Mouse (Mus musculus): Measurements from ENCODE around the gene Col24a1. TPM values are rescaled to one million over a fixed set of nuclear protein-coding genes. Genes with fewer than 3 reads are reported as not detected.

Gene Col24a1
- total and polyA plus RNA-seq, 2 experiments from 2014 or later: 0.57 to 0.75 TPM

DNA sequence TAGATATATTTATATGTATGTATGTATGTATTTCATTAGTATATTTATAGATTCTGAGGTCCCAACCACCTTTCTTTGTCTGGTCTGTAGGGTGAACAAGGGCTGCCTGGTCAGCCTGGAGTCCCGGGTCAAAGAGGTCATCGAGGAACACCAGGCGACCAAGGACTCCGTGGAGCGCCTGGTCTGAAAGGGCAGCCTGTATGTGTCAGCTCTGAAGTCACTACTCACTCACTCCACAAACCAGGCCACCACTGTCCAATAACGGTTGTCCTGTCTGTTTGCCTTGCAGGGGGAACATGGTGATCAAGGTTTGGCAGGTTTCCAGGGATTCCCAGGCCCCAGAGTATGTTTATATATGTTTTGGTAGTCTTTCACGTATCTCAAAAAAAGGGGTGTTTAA is 216.3 kb downstream of the Col24a1 start:
- Histone ChIP-seq H3K27me3 (ENCODE audit: control insufficient read depth, insufficient read depth, low read length) (no peaks in the 10 kb centered on the region), H3K4me3 (ENCODE audit: low read depth, low read length) (no peak overlapping the region), H3K4me1 (ENCODE audit: control insufficient read depth, insufficient read depth) (no peaks in the 10 kb centered on the region), H3K9me3 (replicated peaks; ENCODE audit: control insufficient read depth, low read length) (no peaks in the 10 kb centered on the region), H3K27ac (ENCODE audit: low read depth) (no peak overlapping the region), H3K4me2 (ENCODE audit: low read depth, low read length) (no peak overlapping the region), H3K9ac (replicated peaks; ENCODE audit: low read depth, low read length) (no peak overlapping the region), H3K36me3 (replicated peaks; ENCODE audit: control insufficient read depth, insufficient read depth, low read length) (no peaks in the 10 kb centered on the region)
- DNase-seq (ENCODE audit: low spot score): no peak
- no peak for ATAC-seq (ENCODE audit: insufficient read depth, low read depth)
- WGBS: 73% methylated on average over 7 of the region's 7 CpGs
- TF ChIP-seq EP300 (IDR thresholded peaks at IDR 0.05; ENCODE audit: low read depth) (no peak), CTCF (IDR thresholded peaks at IDR 0.05; ENCODE audit: low read depth) (no peak)

GRCm38 (mm10) chr3:145514197-145514596 is 221.9 kb downstream of the Col24a1 start:
- no peak overlapping the region for H3K4me2 ChIP-seq (ENCODE audit: low read depth, low read length)
- 61% methylated on average over 5 of the region's 5 CpGs for WGBS
- H3K27me3 ChIP-seq (ENCODE audit: control insufficient read depth, insufficient read depth, low read length): no peaks in the 10 kb centered on the region
- no peak overlapping the region for H3K9ac ChIP-seq (replicated peaks; ENCODE audit: low read depth, low read length)
- no peak overlapping the region for H3K4me3 ChIP-seq (ENCODE audit: low read depth, low read length)
- no peaks in the 10 kb centered on the region for H3K4me1 ChIP-seq (ENCODE audit: control insufficient read depth, insufficient read depth)
- peak; percentile 6 for DNase-seq (ENCODE audit: low spot score)
- H3K36me3 ChIP-seq (replicated peaks; ENCODE audit: control insufficient read depth, insufficient read depth, low read length): no peaks in the 10 kb centered on the region
- TF ChIP-seq EP300 (IDR thresholded peaks at IDR 0.05; ENCODE audit: low read depth) (no peak), CTCF (IDR thresholded peaks at IDR 0.05; ENCODE audit: low read depth) (no peak)
- ATAC-seq (ENCODE audit: insufficient read depth, low read depth): no peak
- no peak overlapping the region for H3K27ac ChIP-seq (ENCODE audit: low read depth)
- no peaks in the 10 kb centered on the region for H3K9me3 ChIP-seq (replicated peaks; ENCODE audit: control insufficient read depth, low read length)

DNA sequence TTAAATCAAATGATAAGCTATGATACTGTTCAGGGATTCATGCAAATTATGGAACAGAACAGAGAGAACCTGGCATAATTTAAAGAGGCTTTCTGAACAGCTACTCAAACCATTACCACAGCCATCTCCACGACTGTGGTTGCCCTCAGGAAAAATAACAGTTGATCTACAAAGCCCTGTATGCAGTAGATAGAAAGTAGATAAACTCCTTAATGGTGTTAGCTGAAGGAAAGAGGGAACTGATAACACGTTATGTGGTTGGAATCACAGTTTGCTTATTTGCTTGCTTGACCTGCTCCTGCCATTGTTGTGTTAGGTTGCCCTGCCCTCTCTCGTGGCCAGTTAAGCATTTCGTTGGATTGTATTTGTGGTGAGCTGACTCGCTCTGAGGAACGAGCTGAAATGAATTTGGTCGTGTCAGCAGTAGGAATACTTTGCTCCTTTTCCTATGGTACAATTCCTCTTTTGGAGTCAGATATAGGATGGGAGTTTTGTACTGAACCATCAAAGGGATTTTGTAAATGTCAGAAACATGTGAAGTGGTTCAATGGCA is 229.3 kb downstream of the Col24a1 start:
- no peak overlapping the region for H3K4me3 ChIP-seq (ENCODE audit: low read depth, low read length)
- H3K4me1 ChIP-seq (ENCODE audit: control insufficient read depth, insufficient read depth): no peaks in the 10 kb centered on the region
- H3K27ac ChIP-seq (ENCODE audit: low read depth): no peak overlapping the region
- H3K9ac ChIP-seq (replicated peaks; ENCODE audit: low read depth, low read length): no peak overlapping the region
- H3K9me3 ChIP-seq (replicated peaks; ENCODE audit: control insufficient read depth, low read length): no peaks in the 10 kb centered on the region
- DNase-seq (ENCODE audit: low spot score) (no peak), ATAC-seq (ENCODE audit: insufficient read depth, low read depth) (no peak)
- no peak overlapping the region for H3K4me2 ChIP-seq (ENCODE audit: low read depth, low read length)
- TF ChIP-seq CTCF (IDR thresholded peaks at IDR 0.05; ENCODE audit: low read depth): no peak
- TF ChIP-seq EP300 (IDR thresholded peaks at IDR 0.05; ENCODE audit: low read depth): no peak
- H3K36me3 ChIP-seq (replicated peaks; ENCODE audit: control insufficient read depth, insufficient read depth, low read length): no peaks in the 10 kb centered on the region
- WGBS: 46% methylated on average over 7 of the region's 7 CpGs
- H3K27me3 ChIP-seq (ENCODE audit: control insufficient read depth, insufficient read depth, low read length): no peaks in the 10 kb centered on the region

DNA sequence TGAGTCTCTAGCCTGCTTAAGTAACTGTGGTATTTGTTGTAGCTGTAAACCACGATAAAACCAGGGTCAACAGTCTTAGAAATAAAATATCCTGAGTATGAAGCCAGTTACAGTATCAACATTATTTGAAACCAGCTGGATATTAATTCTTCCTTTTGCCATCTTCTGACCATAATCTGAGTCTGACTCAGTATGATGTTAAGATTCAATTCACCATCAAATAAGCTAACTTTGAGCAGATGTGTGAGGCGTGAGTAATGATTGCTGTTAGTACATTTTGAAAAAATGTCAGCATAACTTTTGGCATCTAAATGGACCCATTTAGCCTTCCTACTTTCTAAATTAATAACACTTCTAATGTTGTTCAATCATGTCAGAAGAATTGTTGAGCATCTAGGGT is 230.0 kb downstream of the Col24a1 start:
- WGBS: 70% methylated on average over 2 of the region's 2 CpGs
- no peak overlapping the region for H3K4me2 ChIP-seq (ENCODE audit: low read depth, low read length)
- H3K4me3 ChIP-seq (ENCODE audit: low read depth, low read length): no peak overlapping the region

DNA sequence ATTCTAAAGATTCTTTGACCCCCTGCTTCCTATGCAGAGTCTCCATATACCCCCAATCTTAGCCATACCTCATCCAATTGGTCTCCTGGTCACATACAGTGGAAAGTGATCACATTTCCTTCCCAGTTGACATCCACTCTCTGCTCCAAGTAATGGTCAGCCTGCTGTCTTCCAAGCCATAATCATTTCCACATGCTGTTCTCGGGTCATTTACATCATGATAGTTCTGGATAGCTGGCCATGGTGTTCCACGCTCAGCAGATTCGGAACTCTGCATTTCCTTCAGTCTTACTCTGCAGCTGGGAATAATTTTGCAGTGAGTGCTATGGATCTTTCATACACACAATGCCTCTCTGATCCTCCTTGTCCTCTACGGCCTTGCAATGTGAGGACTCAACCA is 233.0 kb downstream of the Col24a1 start:
- Histone ChIP-seq H3K4me3 (ENCODE audit: low read depth, low read length) (no peak overlapping the region), H3K4me2 (ENCODE audit: low read depth, low read length) (no peak overlapping the region), H3K27ac (ENCODE audit: low read depth) (no peak overlapping the region), H3K4me1 (ENCODE audit: control insufficient read depth, insufficient read depth) (no peaks in the 10 kb centered on the region), H3K27me3 (ENCODE audit: control insufficient read depth, insufficient read depth, low read length) (no peaks in the 10 kb centered on the region), H3K36me3 (replicated peaks; ENCODE audit: control insufficient read depth, insufficient read depth, low read length) (no peaks in the 10 kb centered on the region), H3K9me3 (replicated peaks; ENCODE audit: control insufficient read depth, low read length) (no peaks in the 10 kb centered on the region), H3K9ac (replicated peaks; ENCODE audit: low read depth, low read length) (no peak overlapping the region)
- DNase-seq (ENCODE audit: low spot score): no peak
- ATAC-seq (ENCODE audit: insufficient read depth, low read depth): no peak
- 80% methylated on average over 4 of the region's 4 CpGs for WGBS
- no peak for TF ChIP-seq CTCF (IDR thresholded peaks at IDR 0.05; ENCODE audit: low read depth)
- TF ChIP-seq EP300 (IDR thresholded peaks at IDR 0.05; ENCODE audit: low read depth): no peak

More for the DNA sequence above, 230.0 kb downstream of the Col24a1 start:
- no peaks in the 10 kb centered on the region for H3K36me3 ChIP-seq (replicated peaks; ENCODE audit: control insufficient read depth, insufficient read depth, low read length)
- no peak for DNase-seq (ENCODE audit: low spot score)
- no peak overlapping the region for H3K27ac ChIP-seq (ENCODE audit: low read depth)
- H3K4me1 ChIP-seq (ENCODE audit: control insufficient read depth, insufficient read depth): no peaks in the 10 kb centered on the region
- ATAC-seq (ENCODE audit: insufficient read depth, low read depth): no peak
- no peaks in the 10 kb centered on the region for H3K9me3 ChIP-seq (replicated peaks; ENCODE audit: control insufficient read depth, low read length)
- no peaks in the 10 kb centered on the region for H3K27me3 ChIP-seq (ENCODE audit: control insufficient read depth, insufficient read depth, low read length)
- H3K9ac ChIP-seq (replicated peaks; ENCODE audit: low read depth, low read length): no peak overlapping the region
- no peak for TF ChIP-seq EP300 (IDR thresholded peaks at IDR 0.05; ENCODE audit: low read depth)
- TF ChIP-seq CTCF (IDR thresholded peaks at IDR 0.05; ENCODE audit: low read depth): no peak

- Histone ChIP-seq H3K27me3 (ENCODE audit: control insufficient read depth, insufficient read depth, low read length) (no peaks in the 10 kb centered on the region), H3K4me1 (ENCODE audit: control insufficient read depth, insufficient read depth) (no peaks in the 10 kb centered on the region), H3K4me3 (ENCODE audit: low read depth, low read length) (no peak overlapping the region), H3K27ac (ENCODE audit: low read depth) (no peak overlapping the region), H3K36me3 (replicated peaks; ENCODE audit: control insufficient read depth, insufficient read depth, low read length) (no peaks in the 10 kb centered on the region), H3K9ac (replicated peaks; ENCODE audit: low read depth, low read length) (no peak overlapping the region), H3K9me3 (replicated peaks; ENCODE audit: control insufficient read depth, low read length) (no peaks in the 10 kb centered on the region), H3K4me2 (ENCODE audit: low read depth, low read length) (no peak overlapping the region)
- TF ChIP-seq CTCF (IDR thresholded peaks at IDR 0.05; ENCODE audit: low read depth) (no peak), EP300 (IDR thresholded peaks at IDR 0.05; ENCODE audit: low read depth) (no peak)
- 83% methylated on average over 1 of the region's 1 CpGs for WGBS
- DNase-seq (ENCODE audit: low spot score): no peak
- ATAC-seq (ENCODE audit: insufficient read depth, low read depth): no peak
These were observed 245.6 kb downstream of the Col24a1 start for GRCm38 (mm10) chr3:145537870-145538269.
